Mouse (Mus musculus): ENCODE results near the gene Fance. TPM values are rescaled to one million over a fixed set of nuclear protein-coding genes. Genes with fewer than 3 reads are reported as not detected.
"Not testable (repeated sequence)": the region's sequence is repeated elsewhere in the genome, so short reads cannot be mapped to it uniquely, and the experiment has no call there.

Fance gene
- total RNA-seq, 2 experiments from 2014 or later, result 32.2 to 33.3 TPM

DNA sequence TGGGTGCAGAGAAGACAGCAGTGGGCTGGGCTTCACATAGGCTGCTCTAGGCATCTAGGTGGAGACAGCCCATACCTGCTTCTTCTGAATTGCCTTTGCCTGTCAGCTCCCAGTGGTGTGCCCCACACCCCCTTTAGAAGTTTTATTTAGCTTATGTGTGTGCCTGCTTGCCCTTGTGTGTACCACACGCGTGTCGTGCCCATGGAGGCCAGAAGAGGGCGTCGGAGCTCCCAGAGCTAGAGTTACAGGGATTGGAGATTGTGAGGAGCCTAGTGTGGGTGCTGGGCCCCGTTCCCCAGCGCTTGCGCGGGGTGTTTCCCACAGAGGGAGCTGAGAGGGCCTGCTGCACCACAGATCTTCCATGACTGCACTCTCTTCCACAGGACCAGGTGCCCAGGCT, 3.2 kb downstream of the Fance start:
- intact Hi-C loops (cut with DNase I), result no loop called here
- no peak for DNase-seq (ENCODE audit: extremely low spot score in 1 of 2, low spot score in 2 of 2)

DNA sequence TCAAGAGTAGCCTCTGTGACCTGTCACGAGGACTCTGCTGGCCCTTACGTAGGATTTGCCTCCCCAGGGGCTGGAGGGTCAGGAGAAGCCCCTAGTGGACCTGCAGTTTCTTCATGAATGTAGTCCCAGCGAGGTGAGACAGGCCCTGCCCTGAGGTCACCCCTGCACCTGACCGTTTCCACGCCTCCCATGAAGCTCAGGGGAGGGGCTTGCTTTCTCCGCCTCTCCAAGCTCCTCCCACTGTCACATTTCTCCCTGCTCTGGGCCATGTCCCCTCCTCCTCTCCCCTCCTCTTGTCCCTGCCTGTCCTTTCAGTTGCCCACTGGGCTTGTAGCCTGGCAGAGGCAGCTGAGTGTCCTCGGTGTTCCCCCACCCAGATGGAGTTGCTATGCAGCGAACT, 3.8 kb downstream of the Fance start:
- intact Hi-C loops (cut with DNase I), result no loop called here
- no peak for DNase-seq (ENCODE audit: extremely low spot score in 1 of 2, low spot score in 2 of 2)

DNA sequence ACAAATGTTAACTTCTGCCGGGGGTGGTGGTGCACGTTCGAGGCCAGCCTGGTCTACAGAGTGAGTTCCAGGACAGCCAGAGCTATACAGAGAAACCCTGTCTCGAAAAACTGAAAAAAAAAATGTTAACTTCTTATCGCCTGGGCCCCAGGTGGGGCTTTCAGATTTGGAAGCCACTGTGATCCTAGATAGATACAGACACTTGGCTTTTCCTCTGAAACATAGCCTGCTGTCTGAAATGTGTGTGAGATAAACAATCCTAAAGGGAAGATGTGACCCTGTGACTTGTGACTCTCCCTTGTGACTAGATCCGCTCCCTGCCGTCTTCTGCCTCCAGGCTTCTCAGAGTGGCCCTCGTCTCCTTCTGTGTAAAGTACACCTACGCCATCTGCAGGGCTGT, 4.4 kb downstream of the Fance start:
- DNase-seq (ENCODE audit: extremely low spot score in 1 of 2, low spot score in 2 of 2), result no peak
- intact Hi-C loops (cut with DNase I), result no loop called here

DNA sequence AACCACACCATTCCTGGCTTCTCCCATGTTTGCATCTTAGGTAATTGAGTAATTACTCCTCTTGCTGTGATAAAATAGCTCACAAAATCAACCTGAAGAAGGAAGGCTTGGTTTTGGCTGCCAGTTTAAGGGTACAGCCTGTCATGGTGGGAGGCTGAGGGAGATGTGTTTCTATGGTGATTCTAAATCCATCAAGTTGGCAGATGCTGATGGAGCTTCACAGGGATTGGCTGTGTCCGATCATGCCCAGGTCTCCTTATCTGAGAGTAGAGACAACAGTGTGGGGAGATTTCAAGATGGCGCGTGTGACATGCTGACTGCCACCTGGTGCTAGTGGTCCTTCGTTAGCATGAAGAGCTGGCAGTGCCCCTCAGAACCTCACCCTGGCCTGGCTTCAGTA, 8.4 kb downstream of the Fance start:
- DNase-seq (ENCODE audit: extremely low spot score in 1 of 2, low spot score in 2 of 2), result no peak
- intact Hi-C loops (cut with DNase I), result no loop called here

DNA sequence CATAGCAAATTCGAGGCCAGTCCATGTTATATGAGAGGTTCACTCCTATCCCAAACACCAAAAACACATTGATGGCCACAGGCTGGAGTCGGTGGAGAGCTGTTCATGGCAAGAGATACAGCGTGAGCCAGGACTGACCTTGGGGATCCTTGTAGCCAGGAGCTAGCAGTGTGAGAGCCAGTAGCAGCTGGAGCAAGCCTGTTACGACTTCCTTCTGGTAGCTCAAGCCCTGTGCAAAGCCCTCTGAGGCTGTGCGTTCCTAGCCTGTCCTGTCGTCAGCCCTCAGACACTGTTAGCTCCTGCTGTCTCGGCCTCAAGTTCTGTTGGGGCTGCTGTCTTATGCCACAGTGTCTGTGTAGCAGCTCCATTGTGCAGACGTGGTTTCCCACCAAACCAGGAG, 10.5 kb downstream of the Fance start:
- DNase-seq (ENCODE audit: extremely low spot score in 1 of 2, low spot score in 2 of 2), result no peak
- intact Hi-C loops (cut with DNase I), result no loop called here

DNA sequence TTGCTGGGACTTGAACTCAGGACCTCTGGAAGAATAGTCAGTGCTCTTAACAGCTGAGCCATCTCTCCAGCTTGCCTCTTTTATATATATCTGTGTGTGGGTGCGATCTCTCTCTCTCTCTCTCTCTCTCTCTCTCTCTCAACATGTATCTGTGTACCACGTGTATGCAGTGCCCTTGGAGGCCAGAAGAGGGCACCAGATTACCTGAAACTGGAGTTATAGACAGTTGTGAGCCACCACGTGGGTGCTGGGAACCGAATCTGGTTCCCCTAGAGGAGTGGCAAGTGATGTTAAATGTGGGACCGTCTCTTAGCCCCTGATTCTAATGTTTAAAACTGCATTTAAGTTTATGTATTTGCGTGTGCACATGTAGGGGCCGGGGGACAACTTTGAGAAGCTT, 11.1 kb downstream of the Fance start:
- intact Hi-C loops (cut with DNase I); DNase-seq (ENCODE audit: extremely low spot score in 1 of 2, low spot score in 2 of 2): not testable (repeated sequence)

DNA sequence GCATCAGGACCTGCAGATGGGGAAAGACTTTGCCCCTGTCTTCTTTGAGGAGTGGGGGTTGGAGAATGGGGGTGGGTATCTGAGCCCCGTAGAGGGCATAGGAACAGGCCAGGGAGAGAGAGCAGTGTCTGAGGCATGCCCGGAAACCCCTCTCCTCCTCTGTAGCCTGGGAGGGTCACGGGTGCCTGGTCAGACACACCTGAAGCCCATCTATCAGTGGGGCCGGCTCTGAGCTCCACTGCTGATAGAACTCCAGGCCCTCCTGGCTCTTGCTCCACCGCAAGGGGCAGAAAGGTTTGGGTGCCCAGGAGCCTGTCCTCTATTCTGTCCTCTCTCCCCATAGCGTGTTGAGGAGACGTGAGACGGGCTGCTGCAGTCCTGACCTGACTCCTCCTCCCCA, 12.4 kb downstream of the Fance start:
- intact Hi-C loops (cut with DNase I), result no loop called here
- DNase-seq (ENCODE audit: extremely low spot score in 1 of 2, low spot score in 2 of 2), result no peak

DNA sequence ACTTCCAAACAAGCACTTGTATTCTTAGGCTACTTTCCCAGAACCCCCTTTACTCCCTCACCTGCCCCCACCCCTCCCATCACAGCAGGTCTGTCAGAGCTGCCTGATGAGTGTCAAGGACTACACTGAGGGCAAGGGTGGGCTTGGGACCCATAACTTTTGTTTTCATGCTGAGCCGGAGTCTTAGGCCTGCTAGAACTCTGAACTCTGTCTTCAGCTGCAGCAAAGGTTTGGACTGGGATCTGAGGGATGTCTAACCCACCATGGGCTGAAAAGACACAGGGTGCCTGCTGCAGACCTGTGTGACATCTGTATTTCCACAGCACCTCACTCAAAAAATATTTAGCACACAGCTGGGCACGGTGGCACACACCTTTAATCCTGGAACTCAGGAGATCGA, 13.6 kb downstream of the Fance start:
- intact Hi-C loops (cut with DNase I), result no loop called here
- no peak for DNase-seq (ENCODE audit: extremely low spot score in 1 of 2, low spot score in 2 of 2)

DNA sequence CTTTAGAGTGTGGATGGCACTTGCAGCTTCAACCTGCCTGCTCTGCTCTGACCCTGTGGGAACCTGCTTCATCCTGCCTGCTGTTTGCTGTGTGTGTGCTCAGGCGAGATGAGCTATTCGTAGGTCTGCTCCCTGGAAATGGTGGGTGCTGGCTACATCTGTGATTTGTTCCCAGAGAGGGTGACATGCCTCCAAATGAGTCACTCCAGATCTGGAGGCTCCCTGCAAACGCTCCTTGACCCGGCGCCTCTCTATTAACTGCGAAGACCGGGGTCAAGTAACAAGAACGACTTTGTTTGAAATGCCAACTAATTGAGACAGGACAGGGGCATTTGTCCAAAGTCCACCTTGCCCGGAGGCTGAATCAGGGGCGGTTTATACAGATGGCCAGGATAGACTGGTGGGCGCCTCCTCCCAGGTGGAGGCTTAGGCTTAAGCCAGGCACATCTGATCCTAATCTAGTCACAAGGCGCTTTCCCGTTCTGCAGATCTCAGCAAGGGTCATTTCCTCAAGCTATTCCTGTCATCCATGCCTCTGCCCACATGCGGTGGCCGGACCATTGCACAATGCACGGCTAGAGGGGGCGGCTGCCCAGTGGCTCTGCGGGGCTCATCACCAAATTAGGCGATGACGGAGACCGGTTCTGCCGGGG, 14.5 kb downstream of the Fance start:
- intact Hi-C loops (cut with DNase I), result no loop called here
- no peak for DNase-seq (ENCODE audit: extremely low spot score in 1 of 2, low spot score in 2 of 2)

DNA sequence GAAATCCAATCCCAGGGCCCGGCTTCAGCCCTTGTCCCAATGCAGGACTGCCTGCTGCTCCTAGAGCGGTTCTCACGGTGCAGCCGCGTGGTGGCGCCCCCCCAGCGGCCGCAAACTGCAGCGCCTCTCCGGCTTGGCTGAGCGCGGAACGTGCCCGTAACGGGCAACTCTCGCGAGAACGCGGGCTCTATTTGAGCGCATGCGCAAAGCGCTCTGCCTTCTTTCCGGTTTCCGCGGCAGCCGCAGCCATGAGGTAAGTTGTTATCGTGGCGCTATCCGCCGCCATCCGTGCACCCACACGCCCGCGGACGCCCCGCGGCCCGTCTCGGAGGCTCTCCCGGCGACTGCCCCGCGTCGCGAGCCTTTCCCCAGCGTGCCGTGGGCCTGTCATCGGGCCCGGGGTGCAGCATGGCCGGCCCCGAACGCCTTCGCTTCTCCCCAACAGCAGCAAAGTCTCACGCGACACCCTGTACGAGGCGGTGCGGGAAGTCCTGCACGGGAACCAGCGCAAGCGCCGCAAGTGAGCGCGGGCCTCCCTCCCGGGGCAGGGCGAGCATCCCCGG, 15.1 kb downstream of the Fance start, which contains the start of gene Rpl10a:
TSS of gene Rpl10a (plus strand) at position 106 of the 563 bp plus-strand sequence.
- intact Hi-C loops (cut with DNase I), result no loop called here
- DNase-seq (ENCODE audit: extremely low spot score in 1 of 2, low spot score in 2 of 2), result peak; percentile 96 to 98

DNA sequence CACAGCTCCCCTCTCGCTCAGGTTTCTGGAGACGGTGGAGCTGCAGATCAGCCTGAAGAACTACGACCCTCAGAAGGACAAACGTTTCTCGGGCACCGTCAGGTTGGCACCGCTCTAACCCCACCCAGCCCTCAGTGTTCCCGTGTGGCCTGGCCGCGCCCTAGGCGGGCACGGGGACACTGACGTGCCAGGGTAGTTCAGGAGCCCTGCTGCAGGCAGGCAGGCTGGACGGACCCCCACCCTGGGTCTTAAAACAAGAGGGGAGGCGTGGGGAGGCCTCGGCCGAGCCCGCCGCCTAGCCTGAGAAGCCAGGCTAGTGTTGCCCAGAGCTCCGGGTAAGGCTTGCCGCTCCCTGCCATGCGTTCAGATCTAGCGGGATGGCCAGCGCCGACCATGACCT, 15.6 kb downstream of the Fance start:
- no peak for DNase-seq (ENCODE audit: extremely low spot score in 1 of 2, low spot score in 2 of 2)
- intact Hi-C loops (cut with DNase I), result no loop called here

DNA sequence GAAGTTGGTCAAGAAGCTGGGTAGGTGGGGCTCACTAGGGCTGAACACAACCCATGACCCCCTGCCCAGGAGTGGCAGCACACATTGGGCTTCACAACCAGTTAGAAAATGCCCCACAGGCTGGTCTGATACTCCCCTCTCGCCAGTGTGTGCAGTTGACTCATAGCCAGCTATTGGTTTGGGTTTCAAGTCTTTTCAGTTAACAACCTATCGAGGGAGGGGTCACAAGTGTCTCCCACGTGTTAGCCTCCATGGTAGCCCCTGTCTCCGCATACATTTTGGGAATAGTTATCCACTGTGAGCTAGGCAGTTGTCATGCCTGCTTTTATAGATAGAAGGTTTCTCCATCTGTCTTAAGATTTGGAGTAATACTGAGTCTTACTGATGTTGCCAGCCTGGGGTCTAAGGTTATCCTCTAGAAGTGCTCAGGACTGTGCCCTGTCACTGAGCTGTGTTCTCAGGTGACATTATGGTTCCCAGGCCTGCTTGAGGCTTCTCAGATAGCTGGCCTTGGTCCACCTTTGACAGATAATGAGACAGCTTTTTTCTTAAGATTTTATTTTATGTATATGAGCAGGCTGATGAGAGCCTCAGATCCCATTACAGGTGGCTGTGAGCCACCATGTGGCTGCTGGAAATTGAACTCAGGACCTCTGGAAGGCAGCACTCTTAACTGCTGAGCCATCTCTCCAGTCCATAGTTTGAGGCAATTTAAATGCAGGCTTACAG, 16.3 kb downstream of the Fance start:
- intact Hi-C loops (cut with DNase I), result loop anchor here (10.0 kb wide), 1 partner anchor 245 kb away; the partner anchor contains the start of gene Tcp11
- no peak for DNase-seq (ENCODE audit: extremely low spot score in 1 of 2, low spot score in 2 of 2)

DNA sequence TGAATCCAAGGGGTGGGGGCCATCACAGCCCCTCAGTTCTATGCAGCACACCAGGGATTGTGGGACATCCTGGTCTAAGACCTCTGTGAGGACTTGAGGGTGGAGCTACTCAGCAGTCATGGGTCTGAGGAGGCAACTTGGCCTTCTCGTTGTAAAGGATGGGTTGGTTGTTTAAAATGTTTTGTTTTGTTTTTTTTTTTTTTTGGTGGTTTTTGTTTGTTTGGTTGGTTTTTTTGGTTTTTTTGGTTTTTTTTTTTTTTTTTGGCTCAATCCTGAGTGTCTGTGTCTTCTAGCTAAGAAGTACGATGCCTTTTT, 16.9 kb downstream of the Fance start:
- intact Hi-C loops (cut with DNase I), result loop anchor here (10.0 kb wide), 1 partner anchor 245 kb away; the partner anchor contains the start of gene Tcp11
- no peak for DNase-seq (ENCODE audit: extremely low spot score in 1 of 2, low spot score in 2 of 2)

DNA sequence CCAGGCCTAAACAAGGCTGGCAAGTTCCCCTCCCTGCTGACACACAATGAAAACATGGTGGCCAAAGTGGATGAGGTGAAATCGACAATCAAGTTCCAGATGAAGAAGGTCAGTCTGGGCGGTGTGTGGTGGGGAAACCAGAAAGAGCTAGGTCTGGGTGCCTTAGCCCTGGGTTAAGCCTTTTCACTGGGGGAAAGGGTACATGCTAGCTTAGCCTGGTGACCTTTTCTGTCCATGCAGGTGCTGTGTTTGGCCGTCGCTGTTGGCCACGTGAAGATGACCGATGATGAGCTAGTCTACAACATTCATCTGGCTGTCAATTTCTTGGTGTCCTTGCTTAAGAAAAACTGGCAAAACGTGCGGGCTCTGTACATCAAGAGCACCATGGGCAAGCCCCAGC, 17.3 kb downstream of the Fance start:
- DNase-seq (ENCODE audit: extremely low spot score in 1 of 2, low spot score in 2 of 2), result not testable (repeated sequence)
- intact Hi-C loops (cut with DNase I), result loop anchor here (10.0 kb wide), 1 partner anchor 246 kb away; the partner anchor contains the start of gene Tcp11

DNA sequence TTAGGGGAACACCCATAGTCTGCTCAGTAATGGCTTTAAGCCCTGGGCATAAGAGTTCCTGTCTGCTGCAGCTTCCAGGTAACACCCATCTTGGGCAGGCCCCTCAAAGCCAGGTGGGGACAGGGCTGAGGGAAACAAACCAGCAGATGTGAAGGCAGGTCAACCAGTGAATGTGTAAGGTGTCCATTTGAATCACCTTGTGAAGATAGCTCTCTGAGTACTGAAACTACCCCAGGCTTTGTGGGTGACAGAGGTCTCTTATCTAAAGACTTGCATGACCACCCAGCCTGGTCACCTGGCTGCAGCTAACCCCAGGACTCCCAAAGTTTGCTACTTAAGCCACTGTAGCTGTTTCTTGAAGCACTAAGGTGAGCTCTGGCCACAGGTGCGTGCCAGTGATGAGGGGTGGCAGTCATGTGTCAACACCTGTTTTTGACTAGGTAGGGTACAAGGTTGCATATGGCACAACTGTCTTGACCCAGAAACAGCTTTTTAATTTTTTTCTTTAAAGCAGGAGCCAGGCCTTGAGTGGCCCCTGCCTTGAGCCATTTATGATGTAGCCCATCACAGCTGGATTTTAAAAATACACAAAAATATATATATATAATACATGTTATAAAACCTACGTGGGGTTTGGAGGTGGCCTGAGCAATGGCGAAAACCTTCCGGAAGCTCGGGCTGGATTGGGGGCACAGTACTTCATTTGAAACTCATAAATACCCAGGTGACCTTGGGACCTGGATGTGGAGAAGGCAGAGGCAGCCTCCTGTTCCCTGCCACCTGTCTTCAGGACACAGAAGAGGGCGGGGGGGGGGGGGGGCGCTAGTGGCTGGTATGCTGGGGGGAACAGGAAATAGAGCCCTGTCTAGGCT, 18.2 kb downstream of the Fance start:
- intact Hi-C loops (cut with DNase I), result loop anchor here (10.0 kb wide), 1 partner anchor 247 kb away; the partner anchor contains the start of gene Tcp11
- DNase-seq (ENCODE audit: extremely low spot score in 1 of 2, low spot score in 2 of 2), result no peak

DNA sequence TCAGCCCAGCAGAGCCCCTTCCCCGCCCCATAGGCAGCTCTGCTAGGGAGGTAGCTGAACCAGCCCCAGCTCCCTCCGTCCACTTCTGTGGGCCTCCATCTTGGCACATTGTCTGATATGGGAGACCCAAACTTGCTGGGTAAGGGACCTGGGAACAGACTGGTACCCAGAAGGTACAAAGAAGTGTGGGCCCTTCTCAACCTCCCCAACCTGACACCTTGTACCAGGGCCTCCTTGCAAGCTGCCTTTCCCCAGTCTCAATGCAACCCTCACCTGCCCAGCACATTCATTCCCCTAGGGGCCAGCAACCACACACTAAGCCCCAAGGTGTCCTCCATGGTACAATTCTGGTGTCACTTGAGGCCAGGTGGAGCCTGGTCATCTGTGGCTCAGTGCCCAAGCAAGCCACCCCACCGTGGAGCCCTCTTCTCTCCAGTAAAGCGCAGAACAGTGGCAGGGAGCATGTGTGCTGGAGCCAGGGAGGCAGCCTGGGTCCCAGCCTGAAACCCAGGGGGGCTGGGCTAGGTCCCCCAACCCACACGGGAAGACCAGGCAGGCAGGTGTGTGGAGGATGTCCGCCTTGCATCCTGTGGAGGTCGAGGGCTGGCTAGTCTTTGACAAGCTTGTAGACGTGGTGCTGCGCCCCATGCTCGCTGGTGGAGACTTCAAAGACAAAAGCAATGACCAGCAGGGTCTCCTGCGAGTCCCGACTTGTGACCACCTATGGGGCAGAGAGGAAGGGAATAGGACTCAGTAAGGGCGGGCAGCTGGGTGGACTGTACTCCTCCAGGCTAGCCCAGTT, 19.0 kb downstream of the Fance start:
- intact Hi-C loops (cut with DNase I), result loop anchor here (10.0 kb wide), 1 partner anchor 248 kb away; the partner anchor contains the start of gene Tcp11
- DNase-seq (ENCODE audit: extremely low spot score in 1 of 2, low spot score in 2 of 2), result no peak

DNA sequence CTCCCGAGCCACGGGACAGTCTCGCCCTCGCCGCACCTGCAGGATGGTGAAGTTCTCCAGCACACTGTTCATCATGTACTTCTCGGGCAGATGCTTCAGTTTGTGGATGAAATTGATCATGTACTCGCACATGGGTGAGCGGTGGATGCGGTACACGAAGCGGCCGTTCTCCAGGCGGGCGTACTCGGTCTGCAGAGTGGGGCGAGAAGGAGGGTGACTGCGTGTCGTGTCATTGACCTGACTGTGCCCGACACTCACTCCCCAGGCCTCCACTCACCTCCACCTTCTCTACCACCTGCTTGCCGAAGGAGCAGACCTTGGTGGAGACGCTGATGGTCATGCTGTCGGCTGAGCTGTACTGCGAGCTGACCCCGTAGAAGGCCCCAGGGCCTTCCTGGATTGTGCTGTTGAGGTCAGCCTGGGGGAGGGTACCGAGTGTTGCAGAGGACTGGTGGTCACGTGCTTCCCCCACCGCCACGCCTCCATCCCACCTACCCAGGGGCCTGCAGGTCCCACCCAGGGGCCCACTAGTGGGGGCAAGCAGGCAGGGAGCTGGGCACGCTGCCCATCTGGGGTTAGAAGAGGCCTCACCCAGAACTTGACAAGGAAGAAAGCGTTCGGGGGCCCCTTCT, 19.7 kb downstream of the Fance start:
- DNase-seq (ENCODE audit: extremely low spot score in 1 of 2, low spot score in 2 of 2), result peak in 1 of 2 experiments; percentile 70
- intact Hi-C loops (cut with DNase I), result loop anchor here (10.0 kb wide), 1 partner anchor 248 kb away; the partner anchor contains the start of gene Tcp11

DNA sequence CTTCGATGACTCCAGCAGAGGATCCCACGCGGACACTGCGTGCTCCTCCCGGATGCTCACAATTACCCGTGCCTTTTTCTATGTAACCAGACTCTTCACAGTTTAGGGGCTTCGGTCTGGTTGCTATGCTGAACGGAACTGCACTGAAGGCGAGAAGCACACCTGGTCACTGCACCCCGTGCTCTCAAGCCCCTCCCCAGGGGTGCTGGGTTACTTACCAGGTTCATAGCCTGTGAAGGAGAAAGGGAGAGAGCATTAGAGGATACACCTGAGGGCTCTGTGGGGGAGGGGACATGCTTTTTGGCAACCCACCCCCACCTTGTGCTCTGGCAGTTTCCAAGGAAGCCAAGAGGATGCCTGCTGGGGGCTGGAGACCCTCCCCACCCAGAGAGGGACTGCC, 21.9 kb downstream of the Fance start:
- intact Hi-C loops (cut with DNase I), result loop anchor here (10.0 kb wide), 1 partner anchor 250 kb away; the partner anchor contains the start of gene Tcp11
- no peak for DNase-seq (ENCODE audit: extremely low spot score in 1 of 2, low spot score in 2 of 2)
